Mouse (Mus musculus): Measurements from ENCODE around the gene Slc7a5.

DNA sequence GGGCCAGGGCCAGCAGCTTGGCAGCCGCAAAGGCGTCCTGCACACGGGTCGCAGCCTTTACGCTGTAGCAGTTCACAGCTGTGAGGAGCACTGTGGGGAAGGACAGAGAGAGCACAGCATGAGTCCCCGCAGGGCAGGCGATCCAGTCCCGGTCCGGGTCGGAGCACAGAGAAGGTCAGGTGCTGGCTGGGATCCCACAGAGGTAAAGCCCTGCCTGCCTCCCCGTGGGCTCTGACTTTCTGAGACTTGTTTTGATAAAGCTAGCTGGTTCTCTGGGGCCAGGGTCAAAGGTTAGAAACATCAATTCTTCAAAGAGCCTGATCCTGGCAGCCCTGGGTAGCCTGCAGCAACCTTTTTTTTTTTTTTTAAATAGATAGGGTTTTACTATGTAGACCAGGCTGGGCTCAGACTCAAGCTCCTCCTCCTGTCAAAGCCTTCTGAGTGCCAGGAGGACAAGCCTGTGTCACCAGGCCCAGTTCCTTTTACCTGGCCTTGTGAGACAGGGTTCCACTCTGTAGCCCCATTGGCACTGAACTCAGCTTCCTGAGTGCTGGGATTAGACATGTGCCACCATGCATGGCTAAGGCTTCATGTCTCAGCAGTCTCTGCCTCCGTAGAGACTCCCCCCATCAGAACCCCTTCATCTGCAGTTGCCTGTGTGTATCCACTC lies 10.9 kb downstream of the Slc7a5 start:
- TF ChIP-seq CTCF (IDR thresholded peaks at IDR 0.05; ENCODE audit: low read depth) (no peak), EP300 (optimal IDR thresholded peaks at IDR 0.05) (no peak)

Data from stomach, postnatal 0 days (tissue).